Mouse (Mus musculus): ENCODE results near the gene Carnmt1. TPM values are rescaled to one million over a fixed set of nuclear protein-coding genes. Genes with fewer than 3 reads are reported as not detected.

The Carnmt1 gene
- polyA plus RNA-seq, 1 experiment from 2014 or later: 27.8 TPM

DNA sequence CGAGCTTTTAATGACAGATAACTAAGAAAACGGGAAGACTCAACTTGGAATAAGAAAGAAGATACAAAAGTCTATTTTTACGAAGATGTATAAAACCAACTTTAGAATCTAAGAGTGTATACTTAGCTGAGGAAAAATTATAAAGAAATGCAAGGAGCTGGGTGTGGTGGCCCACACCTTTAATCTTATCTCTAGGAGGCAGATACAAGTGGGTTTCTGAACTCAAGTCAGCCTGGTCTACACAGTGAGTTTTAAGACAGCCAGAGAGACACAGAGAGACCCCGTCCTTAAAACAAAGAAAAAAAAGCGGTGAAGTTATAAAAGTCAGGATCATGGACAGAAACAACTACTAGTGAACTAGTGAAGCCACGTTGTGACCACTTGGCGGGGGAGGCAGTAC is 68.6 kb downstream of the Carnmt1 start:
- Histone ChIP-seq H3K9ac (ENCODE audit: low read length) (no peak overlapping the region), H3K27ac (ENCODE audit: low read depth) (no peak overlapping the region), H3K4me1 (replicated peaks; ENCODE audit: control insufficient read depth, insufficient read depth, low read length) (no peaks in the 10 kb centered on the region), H3K4me3 (ENCODE audit: low read depth, low read length) (no peak overlapping the region), H3K27me3 (replicated peaks; ENCODE audit: control insufficient read depth, insufficient read depth, low read length) (no peaks in the 10 kb centered on the region), H3K36me3 (ENCODE audit: control insufficient read depth, insufficient read depth, low read length) (no peaks in the 10 kb centered on the region), H3K9me3 (ENCODE audit: control insufficient read depth, low read length) (no peaks in the 10 kb centered on the region), H3K4me2 (ENCODE audit: low read length) (no peak overlapping the region)
- no peak for DNase-seq (ENCODE audit: low spot score)
- ATAC-seq (replicated peaks; ENCODE audit: low FRiP score, low TSS enrichment, low read depth): no peak
- WGBS: 76% methylated on average over 7 of the region's 7 CpGs

DNA sequence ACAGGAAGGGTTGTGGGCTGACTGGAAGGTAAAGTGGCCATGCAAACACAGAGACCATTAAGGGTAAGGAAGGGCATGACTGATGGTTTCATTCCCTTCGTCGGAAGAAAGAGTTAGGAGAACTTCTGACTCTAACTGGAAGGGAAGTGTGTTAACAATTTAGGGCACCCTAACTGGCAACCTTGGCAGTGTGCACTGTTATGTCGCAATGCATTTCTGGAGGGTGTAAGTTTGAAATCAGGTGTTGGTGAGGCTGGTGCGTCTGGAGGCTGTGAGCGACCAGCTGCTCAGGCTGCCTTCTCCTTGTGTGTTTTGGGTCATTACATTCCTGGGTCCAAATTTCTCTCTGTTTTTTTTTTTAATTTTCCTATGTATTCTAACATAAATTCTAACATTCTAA is 73.4 kb downstream of the Carnmt1 start:
- Histone ChIP-seq H3K4me2 (ENCODE audit: low read length) (no peak overlapping the region), H3K27me3 (replicated peaks; ENCODE audit: control insufficient read depth, insufficient read depth, low read length) (no peaks in the 10 kb centered on the region), H3K9ac (ENCODE audit: low read length) (no peak overlapping the region), H3K9me3 (ENCODE audit: control insufficient read depth, low read length) (no peaks in the 10 kb centered on the region), H3K4me1 (replicated peaks; ENCODE audit: control insufficient read depth, insufficient read depth, low read length) (no peaks in the 10 kb centered on the region), H3K4me3 (ENCODE audit: low read depth, low read length) (no peak overlapping the region), H3K36me3 (ENCODE audit: control insufficient read depth, insufficient read depth, low read length) (no peaks in the 10 kb centered on the region), H3K27ac (ENCODE audit: low read depth) (no peak overlapping the region)
- ATAC-seq (replicated peaks; ENCODE audit: low FRiP score, low TSS enrichment, low read depth) (no peak), DNase-seq (ENCODE audit: low spot score) (no peak)
- WGBS: 77% methylated on average over 5 of the region's 5 CpGs

DNA sequence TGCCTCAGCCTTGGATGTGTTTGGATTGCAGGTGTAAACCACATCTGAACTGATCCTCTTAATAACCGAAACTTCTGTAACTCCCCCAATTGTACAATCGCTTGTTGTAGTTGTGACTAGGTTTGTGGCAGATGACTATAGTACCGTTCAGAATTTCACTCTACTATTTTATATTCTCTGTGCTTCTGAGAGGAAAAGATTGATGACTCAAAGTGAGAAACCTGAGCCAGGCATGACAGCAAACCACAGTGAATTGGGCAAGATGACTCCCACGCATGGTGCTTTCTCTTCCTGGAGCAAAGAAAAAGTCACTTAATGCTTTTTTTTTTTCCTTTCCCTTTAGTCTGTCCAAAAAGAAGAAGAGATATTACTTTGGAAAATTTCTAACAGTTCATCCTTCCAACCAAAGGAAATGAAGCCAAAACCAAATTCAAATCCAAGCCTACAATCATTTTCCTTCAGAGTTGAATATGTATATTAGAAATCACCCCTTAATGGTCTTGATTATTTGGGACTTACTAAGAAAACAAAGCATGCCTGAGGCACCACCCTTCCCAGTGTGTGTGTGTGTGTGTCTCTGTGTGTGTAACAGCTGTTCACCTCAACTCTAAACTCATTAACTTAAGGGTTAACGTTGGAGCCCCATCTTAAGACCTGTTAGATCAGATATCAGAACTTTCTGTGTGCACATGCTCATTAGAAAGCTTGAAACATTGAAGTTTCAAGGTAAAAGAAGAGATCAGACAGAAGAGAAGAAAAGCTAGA is 76.2 kb downstream of the Carnmt1 start:
- WGBS: 90% methylated on average over 5 of the region's 5 CpGs
- H3K9ac ChIP-seq (ENCODE audit: low read length): no peak overlapping the region
- H3K9me3 ChIP-seq (ENCODE audit: control insufficient read depth, low read length): no peaks in the 10 kb centered on the region
- H3K27ac ChIP-seq (ENCODE audit: low read depth): no peak overlapping the region
- no peak overlapping the region for H3K4me2 ChIP-seq (ENCODE audit: low read length)
- no peak overlapping the region for H3K4me3 ChIP-seq (ENCODE audit: low read depth, low read length)
- no peaks in the 10 kb centered on the region; the same call in 1 of the 2 replicates for H3K4me1 ChIP-seq (replicated peaks; ENCODE audit: control insufficient read depth, insufficient read depth, low read length)
- no peak for DNase-seq (ENCODE audit: low spot score)
- 0 out of 2 replicates have a peak, but pooled peaks cover 7% of the 10 kb centered on the region for H3K27me3 ChIP-seq (replicated peaks; ENCODE audit: control insufficient read depth, insufficient read depth, low read length)
- no peaks in the 10 kb centered on the region for H3K36me3 ChIP-seq (ENCODE audit: control insufficient read depth, insufficient read depth, low read length)
- ATAC-seq (replicated peaks; ENCODE audit: low FRiP score, low TSS enrichment, low read depth): no peak

DNA sequence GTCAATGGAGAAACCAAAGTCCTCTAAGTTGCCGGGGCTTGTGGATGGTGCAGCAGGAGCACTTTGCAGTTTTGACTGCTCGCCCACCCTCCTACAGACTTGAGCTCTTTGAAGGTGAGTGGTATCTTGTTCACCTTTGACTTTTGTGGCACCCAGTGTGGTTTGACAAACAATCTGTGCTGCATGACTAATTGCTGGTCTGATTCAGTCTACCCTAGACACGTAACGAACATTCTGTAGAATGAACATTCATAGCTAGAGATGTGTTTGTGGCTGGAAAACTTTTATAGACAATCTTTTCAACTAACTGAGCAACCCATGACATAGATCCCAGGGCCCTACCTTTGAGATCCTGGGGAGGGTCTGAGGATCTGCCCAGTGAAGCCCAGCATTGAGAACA is 76.8 kb downstream of the Carnmt1 start:
- Histone ChIP-seq H3K4me2 (ENCODE audit: low read length) (no peak overlapping the region), H3K4me1 (replicated peaks; ENCODE audit: control insufficient read depth, insufficient read depth, low read length) (no peaks in the 10 kb centered on the region; the same call in 1 of the 2 replicates), H3K9ac (ENCODE audit: low read length) (no peak overlapping the region), H3K4me3 (ENCODE audit: low read depth, low read length) (no peak overlapping the region), H3K9me3 (ENCODE audit: control insufficient read depth, low read length) (no peaks in the 10 kb centered on the region), H3K27me3 (replicated peaks; ENCODE audit: control insufficient read depth, insufficient read depth, low read length) (0 out of 2 replicates have a peak, but pooled peaks cover 7% of the 10 kb centered on the region), H3K27ac (ENCODE audit: low read depth) (no peak overlapping the region), H3K36me3 (ENCODE audit: control insufficient read depth, insufficient read depth, low read length) (no peaks in the 10 kb centered on the region)
- DNase-seq (ENCODE audit: low spot score) (no peak), ATAC-seq (replicated peaks; ENCODE audit: low FRiP score, low TSS enrichment, low read depth) (no peak)
- WGBS: 90% methylated on average over 4 of the region's 4 CpGs

DNA sequence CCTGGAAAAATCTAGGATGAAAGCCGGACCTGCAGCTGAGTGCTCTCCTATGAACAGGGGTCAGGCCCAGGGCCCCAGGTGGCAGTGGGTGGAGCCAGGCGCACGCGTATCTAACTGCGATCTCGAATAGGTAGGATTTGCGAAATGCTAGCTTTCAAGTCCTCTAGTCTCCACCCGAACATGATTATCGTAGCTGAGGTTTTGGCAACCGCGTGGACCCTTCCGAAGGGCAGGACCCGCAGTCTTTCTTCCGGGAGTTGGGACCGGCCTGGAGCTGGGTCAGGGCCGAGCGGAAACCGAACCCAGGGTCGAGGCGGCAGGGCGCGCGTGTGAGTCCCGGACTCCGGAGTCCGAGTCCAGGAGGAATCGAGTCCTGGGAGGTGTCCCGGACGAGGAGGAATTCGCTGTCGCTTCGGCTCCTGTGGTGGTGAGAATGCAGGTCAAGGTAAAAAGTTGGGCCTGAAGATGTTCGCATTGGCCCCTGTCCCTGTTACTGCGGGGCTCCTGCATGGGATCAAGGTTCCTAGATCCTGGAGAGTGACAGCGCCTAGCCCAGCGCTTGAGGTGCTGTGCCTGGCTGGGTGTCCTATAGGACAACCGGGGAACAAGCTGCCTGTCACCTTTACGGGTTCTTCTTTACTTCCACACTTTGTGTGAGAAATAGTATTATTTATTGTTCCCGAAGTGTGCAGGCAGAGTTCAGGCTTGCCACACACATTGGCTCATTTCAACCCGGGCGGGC is 79.2 kb downstream of the Carnmt1 start, which contains the start of gene Trpm6:
TSS of gene Trpm6 (plus strand) at position 386 of the 742 bp plus-strand sequence.
- peak; percentile 43; the same call in 1 of the 2 replicates for ATAC-seq (replicated peaks; ENCODE audit: low FRiP score, low TSS enrichment, low read depth)
- H3K9me3 ChIP-seq (ENCODE audit: control insufficient read depth, low read length): no peaks in the 10 kb centered on the region
- H3K4me1 ChIP-seq (replicated peaks; ENCODE audit: control insufficient read depth, insufficient read depth, low read length): no peaks in the 10 kb centered on the region; the same call in 1 of the 2 replicates
- H3K27me3 ChIP-seq (replicated peaks; ENCODE audit: control insufficient read depth, insufficient read depth, low read length): 0 out of 2 replicates have a peak, but pooled peaks cover 7% of the 10 kb centered on the region
- H3K4me3 ChIP-seq (ENCODE audit: low read depth, low read length): peak within 1 kb of the TSS; percentile 40
- 6% methylated on average over 41 of the region's 41 CpGs for WGBS
- H3K27ac ChIP-seq (ENCODE audit: low read depth): no peak within 1 kb of the TSS
- H3K36me3 ChIP-seq (ENCODE audit: control insufficient read depth, insufficient read depth, low read length): no peaks in the 10 kb centered on the region
- DNase-seq (ENCODE audit: low spot score): peak; percentile 64
- peak within 1 kb of the TSS; percentile 76 for H3K4me2 ChIP-seq (ENCODE audit: low read length)
- 0 out of 2 replicates have a peak within 1 kb of the TSS, but pooled peaks have one; percentile 16 for H3K9ac ChIP-seq (ENCODE audit: low read length)

Other genes starting within 250 kb of the Carnmt1 start
- 68.9 and 70.6 TPM in 2 replicates for gene Ostf1, start 38.9 kb upstream of the Carnmt1 start, polyA plus RNA-seq (2014; fragmentation: Nextera tagmentation; extraction: Ambion mirVana)
- 9.6 and 10.1 TPM in 2 replicates for gene Nmrk1, start 38.8 kb upstream of the Carnmt1 start, polyA plus RNA-seq (2014; fragmentation: Nextera tagmentation; extraction: Ambion mirVana)
- 34.1 and 34.3 TPM in 2 replicates for gene D030056L22Rik, start 42.4 kb downstream of the Carnmt1 start, polyA plus RNA-seq (2014; fragmentation: Nextera tagmentation; extraction: Ambion mirVana)
- 0.11 and 0.15 TPM in 2 replicates for gene Trpm6, start 79.2 kb downstream of the Carnmt1 start, polyA plus RNA-seq (2014; fragmentation: Nextera tagmentation; extraction: Ambion mirVana)

All from intestine, embryonic 14.5 days (tissue).